Mouse (Mus musculus) olfactory bulb, adult 2 months (tissue): ENCODE measurements around the gene Sorbs2.

Experiments
- CTCF ChIP-seq: fragments of 200-500 bp; IDR thresholded peaks from 2 replicates; pipeline ENCODE4 v1.5.1; 2012; ENCODE audit warnings: low read depth, mild to moderate bottlenecking, low read length, moderate library complexity; ENCODE audit not compliant: insufficient read depth
- POLR2A ChIP-seq: fragments of 200-500 bp; IDR thresholded peaks from 2 replicates; pipeline ENCODE4 v1.6.1; 2012; ENCODE audit warnings: mild to moderate bottlenecking, low read depth, low read length, moderate library complexity; ENCODE audit not compliant: insufficient read depth

DNA sequence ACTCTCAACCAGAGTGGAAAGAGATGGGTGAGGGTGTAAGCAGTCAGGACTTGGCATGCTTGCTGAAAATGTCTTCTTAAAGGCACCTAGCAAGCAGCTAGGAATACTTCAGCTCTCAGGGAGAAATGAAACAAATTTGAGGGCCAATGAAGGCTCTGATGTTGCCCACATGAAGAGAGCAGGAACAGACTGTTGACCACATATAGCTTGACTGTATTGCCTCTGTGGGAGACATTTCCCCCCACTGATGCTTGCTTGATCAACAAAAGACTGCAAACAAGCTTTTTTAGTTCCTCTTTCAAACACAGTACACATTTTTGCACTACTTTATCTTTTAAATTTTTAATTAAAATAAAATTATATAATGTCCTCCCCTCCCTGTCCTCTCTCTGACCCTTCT, 131.9 kb downstream of the Sorbs2 start:
- TF ChIP-seq POLR2A (no peak), CTCF (no peak)
